Mouse (Mus musculus) megakaryocyte, embryonic 14.5 days (primary cell): ENCODE results near the gene Gramd1b.

Experiments
- FLI1 ChIP-seq: IDR thresholded peaks from 2 replicates; pipeline ENCODE4 v1.6.1; 2012; ENCODE audit warnings: low read length, inconsistent platforms, mixed read lengths
- GATA1 ChIP-seq: IDR thresholded peaks from 3 replicates; pipeline ENCODE4 v1.6.1; 2012; ENCODE audit warnings: mixed read lengths, low read length, inconsistent platforms, borderline replicate concordance

GRCm38 (mm10) chr9:40389669-40390395, 141.4 kb downstream of the Gramd1b start:
- no peak for TF ChIP-seq GATA1
- TF ChIP-seq FLI1: no peak
